Mouse (Mus musculus) testis, adult 2 months (tissue): ENCODE data around the gene Ube2n.

ENCODE experiments used
- CTCF ChIP-seq: fragments of 200-500 bp; IDR thresholded peaks from 2 replicates; pipeline ENCODE4 v1.5.1; 2012; ENCODE audit warnings: low read depth, mild to moderate bottlenecking, inconsistent platforms, low read length, moderate library complexity; ENCODE audit not compliant: control insufficient read depth, insufficient read depth, insufficient replicate concordance
- POLR2A ChIP-seq: fragments of 200-500 bp; IDR thresholded peaks from 2 replicates; pipeline ENCODE4 v1.6.1; 2012; ENCODE audit warnings: low read depth, mild to moderate bottlenecking, inconsistent platforms, low read length, moderate library complexity; ENCODE audit not compliant: control insufficient read depth

DNA sequence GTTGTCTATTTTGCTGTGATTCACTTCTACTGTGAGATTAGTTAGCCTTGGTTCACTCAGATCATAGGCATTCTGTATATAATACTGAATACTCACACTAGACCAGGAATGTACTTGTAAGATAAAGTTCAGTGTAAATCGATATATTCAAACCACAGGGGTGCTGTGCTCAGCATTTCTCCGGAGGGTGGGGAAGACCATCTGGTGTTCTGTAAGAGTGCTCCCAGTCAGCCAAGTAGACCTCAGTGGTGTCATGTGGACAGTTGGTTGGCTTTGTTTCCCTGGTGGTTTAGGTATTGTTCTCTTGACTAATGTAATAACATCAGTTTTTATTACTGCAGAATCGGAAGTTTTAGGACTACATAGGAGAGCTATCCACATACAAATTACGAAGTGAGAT is 30.1 kb downstream of the Ube2n start:
- TF ChIP-seq CTCF (no peak), POLR2A (no peak)
